13 mouse cellular contexts compared by ENCODE assay signal in genomic region chr1:74294090-74294643, GRCm38 (mm10). TPM values are rescaled to one million over a fixed set of nuclear protein-coding genes. Genes with fewer than 3 reads are reported as not detected.
DNase-seq lines count a peak whose midpoint lies in the region; ATAC-seq and TF ChIP-seq lines count a peak whose summit lies in the region.
"Had no signal": no experiment of that assay in that cellular context is flagged by ENCODE, and none has a peak within 500 bp of the region (broad histone marks: within the 10 kb centered on the region; RNA-seq: fewer than 3 reads in every experiment).

No protein-coding gene starts in this region.

- no peaks in the 10 kb centered on the region for H3K9me3 ChIP-seq in intestine, embryonic 14.5 days (ENCODE audit: control insufficient read depth, low read length)
- no peaks in the 10 kb centered on the region for H3K9me3 ChIP-seq in intestine, postnatal 0 days (ENCODE audit: control insufficient read depth)
- H3K9me3 ChIP-seq in lung, postnatal 0 days (ENCODE audit: low read length), result no peaks in the 10 kb centered on the region

- no peak for ATAC-seq in intestine, embryonic 14.5 days (replicated peaks; ENCODE audit: low FRiP score, low TSS enrichment, low read depth)
- ATAC-seq in intestine, postnatal 0 days, result no peak
- no peak for ATAC-seq in lung, postnatal 0 days

- H3K4me1 ChIP-seq in intestine, embryonic 14.5 days (replicated peaks; ENCODE audit: control insufficient read depth, insufficient read depth, low read length), result peaks cover 59% of the 10 kb centered on the region
- H3K4me1 ChIP-seq in intestine, postnatal 0 days (replicated peaks; ENCODE audit: control insufficient read depth, insufficient read depth, low read length), result peaks cover 39% of the 10 kb centered on the region
- H3K4me1 ChIP-seq in lung, postnatal 0 days (ENCODE audit: insufficient read depth, low read depth, low read length), result peaks cover 57% of the 10 kb centered on the region

- H3K27ac ChIP-seq in intestine, embryonic 14.5 days (ENCODE audit: low read depth), result peak overlapping the region; percentile 33; the same call in 1 of the 2 replicates
- H3K27ac ChIP-seq in intestine, postnatal 0 days (ENCODE audit: low read depth, low read length), result no peak overlapping the region; the same call in 1 of the 2 replicates
- peak overlapping the region; percentile 75 for H3K27ac ChIP-seq in lung, postnatal 0 days (ENCODE audit: low read length)

- TF ChIP-seq CTCF in intestine, postnatal 0 days (IDR thresholded peaks at IDR 0.05; ENCODE audit: low read depth), result no peak
- no peak for TF ChIP-seq CTCF in lung, postnatal 0 days (IDR thresholded peaks at IDR 0.05)

- peaks cover 51% of the 10 kb centered on the region for H3K36me3 ChIP-seq in intestine, embryonic 14.5 days (ENCODE audit: control insufficient read depth, insufficient read depth, low read length)
- peaks cover 48% of the 10 kb centered on the region for H3K36me3 ChIP-seq in intestine, postnatal 0 days (ENCODE audit: control insufficient read depth, insufficient read depth)
- H3K36me3 ChIP-seq in lung, postnatal 0 days (ENCODE audit: insufficient read depth, low read length), result peaks cover 29% of the 10 kb centered on the region; the same call in 1 of the 2 replicates

- no peak overlapping the region for H3K4me2 ChIP-seq in intestine, embryonic 14.5 days (ENCODE audit: low read length)
- H3K4me2 ChIP-seq in intestine, postnatal 0 days (replicated peaks; ENCODE audit: low read depth), result no peak overlapping the region
- H3K4me2 ChIP-seq in lung, postnatal 0 days (replicated peaks; ENCODE audit: low read depth, low read length), result no peak overlapping the region

- no peak overlapping the region for H3K9ac ChIP-seq in intestine, embryonic 14.5 days (ENCODE audit: low read length)
- no peak overlapping the region for H3K9ac ChIP-seq in intestine, postnatal 0 days (ENCODE audit: low read depth, low read length)
- no peak overlapping the region for H3K9ac ChIP-seq in lung, postnatal 0 days (replicated peaks; ENCODE audit: low read depth)

- 88% methylated on average over 3 of the region's 3 CpGs for whole genome bisulfite sequencing in intestine, embryonic 14.5 days
- 85% methylated on average over 3 of the region's 3 CpGs for WGBS in intestine, postnatal 0 days
- 61% methylated on average over 3 of the region's 3 CpGs for WGBS in lung, postnatal 0 days

- no peak overlapping the region for H3K4me3 ChIP-seq in intestine, embryonic 14.5 days (ENCODE audit: low read depth, low read length)
- H3K4me3 ChIP-seq in intestine, postnatal 0 days (ENCODE audit: low read depth, low read length), result no peak overlapping the region
- no peak overlapping the region for H3K4me3 ChIP-seq in lung, postnatal 0 days (ENCODE audit: low read depth, low read length)

- no peaks in the 10 kb centered on the region for H3K27me3 ChIP-seq in intestine, embryonic 14.5 days (replicated peaks; ENCODE audit: control insufficient read depth, insufficient read depth, low read length)
- H3K27me3 ChIP-seq in intestine, postnatal 0 days (replicated peaks; ENCODE audit: control insufficient read depth, insufficient read depth, low read length), result no peaks in the 10 kb centered on the region
- H3K27me3 ChIP-seq in lung, postnatal 0 days (replicated peaks; ENCODE audit: insufficient read depth, low read length), result no peaks in the 10 kb centered on the region

- no peak for TF ChIP-seq EP300 in lung, postnatal 0 days (IDR thresholded peaks at IDR 0.05)

- peak; percentile 24 for DNase-seq in cerebellum, adult 9-10 months
- no peak for DNase-seq in cerebellum, postnatal 14 days
- no peak for DNase-seq in intestine, embryonic 14.5 days (ENCODE audit: low spot score)
- DNase-seq in lung, postnatal 0 days (ENCODE audit: low spot score), result no peak
- DNase-seq in lung, postnatal 25 days (ENCODE audit: low spot score), result no peak
- DNase-seq in ovary, postnatal 14 days (ENCODE audit: low spot score), result no peak
- no peak for DNase-seq in gastrocnemius, adult 8-10 months (ENCODE audit: low spot score in 2 of 2)
- DNase-seq: right cerebral cortex, postnatal 25 days; thymus, postnatal 4 days had no signal

RNA-seq across cellular contexts. Expression of gene Pnkd, which starts 9.4 kb away (rescaled TPM):
- 139 and 142 TPM in 2 replicates for polyA plus RNA-seq in intestine, embryonic 14.5 days (2014; fragmentation: Nextera tagmentation; extraction: Ambion mirVana)
- polyA plus RNA-seq in intestine, postnatal 0 days (2015; fragmentation: Nextera tagmentation; extraction: Ambion mirVana), result 103 and 107 TPM in 2 replicates
- polyA plus RNA-seq in lung, postnatal 0 days (2015; fragmentation: Nextera tagmentation; extraction: Ambion mirVana), result 88.7 and 91.4 TPM in 2 replicates
- total RNA-seq in gastrocnemius, adult 8-10 months (2022), result 10 to 100 TPM; 51.9 to 56.2 (median 53.1) TPM

RNA-seq across cellular contexts. Expression of gene Aamp, which starts 9.6 kb away (rescaled TPM):
- 252 and 269 TPM in 2 replicates for polyA plus RNA-seq in intestine, embryonic 14.5 days (2014; fragmentation: Nextera tagmentation; extraction: Ambion mirVana)
- 130 and 136 TPM in 2 replicates for polyA plus RNA-seq in intestine, postnatal 0 days (2015; fragmentation: Nextera tagmentation; extraction: Ambion mirVana)
- 213 and 214 TPM in 2 replicates for polyA plus RNA-seq in lung, postnatal 0 days (2015; fragmentation: Nextera tagmentation; extraction: Ambion mirVana)
- total RNA-seq in gastrocnemius, adult 8-10 months (2022), result 10 to 100 TPM; 73.2 to 88.7 (median 78.0) TPM

RNA-seq across cellular contexts. Expression of gene Tmbim1, which starts 11.3 kb away (rescaled TPM):
- 36.4 and 42.6 TPM in 2 replicates for polyA plus RNA-seq in intestine, embryonic 14.5 days (2014; fragmentation: Nextera tagmentation; extraction: Ambion mirVana)
- 47.4 and 49.1 TPM in 2 replicates for polyA plus RNA-seq in intestine, postnatal 0 days (2015; fragmentation: Nextera tagmentation; extraction: Ambion mirVana)
- polyA plus RNA-seq in lung, postnatal 0 days (2015; fragmentation: Nextera tagmentation; extraction: Ambion mirVana), result 148 and 149 TPM in 2 replicates
- 10 to 100 TPM; 31.3 to 38.1 (median 32.9) TPM for total RNA-seq in gastrocnemius, adult 8-10 months (2022)

RNA-seq across cellular contexts. Expression of gene Gpbar1, which starts 15.8 kb away (rescaled TPM):
- 9.1 and 10.7 TPM in 2 replicates for polyA plus RNA-seq in intestine, embryonic 14.5 days (2014; fragmentation: Nextera tagmentation; extraction: Ambion mirVana)
- 0.78 and 0.93 TPM in 2 replicates for polyA plus RNA-seq in intestine, postnatal 0 days (2015; fragmentation: Nextera tagmentation; extraction: Ambion mirVana)
- 0.18 and 0.30 TPM in 2 replicates for polyA plus RNA-seq in lung, postnatal 0 days (2015; fragmentation: Nextera tagmentation; extraction: Ambion mirVana)
- total RNA-seq in gastrocnemius, adult 8-10 months (2022), result not detected
- total RNA-seq: left cerebral cortex, postnatal 25 days had no signal
- polyA plus RNA-seq: C2C12, macrophage had no signal

RNA-seq across cellular contexts. Expression of gene Arpc2, which starts 58.3 kb away (rescaled TPM):
- polyA plus RNA-seq in intestine, embryonic 14.5 days (2014; fragmentation: Nextera tagmentation; extraction: Ambion mirVana), result 436 and 457 TPM in 2 replicates
- polyA plus RNA-seq in intestine, postnatal 0 days (2015; fragmentation: Nextera tagmentation; extraction: Ambion mirVana), result 528 and 529 TPM in 2 replicates
- polyA plus RNA-seq in lung, postnatal 0 days (2015; fragmentation: Nextera tagmentation; extraction: Ambion mirVana), result 465 and 473 TPM in 2 replicates
- total RNA-seq in gastrocnemius, adult 8-10 months (2022), result 10 to 100 TPM; 70.0 to 81.5 (median 72.2) TPM
